Mouse (Mus musculus) WW6 (cell line): Measurements from ENCODE around the gene Shprh.
"Not testable (repeated sequence)": the region's sequence is repeated elsewhere in the genome, so short reads cannot be mapped to it uniquely, and the experiment has no call there.

Source experiments
- DNase-seq: peaks from one replicate; pipeline ENCODE4 v3.0.0-alpha.2; 2013; ENCODE audit warnings: low read depth, low spot score

The Shprh gene

DNA sequence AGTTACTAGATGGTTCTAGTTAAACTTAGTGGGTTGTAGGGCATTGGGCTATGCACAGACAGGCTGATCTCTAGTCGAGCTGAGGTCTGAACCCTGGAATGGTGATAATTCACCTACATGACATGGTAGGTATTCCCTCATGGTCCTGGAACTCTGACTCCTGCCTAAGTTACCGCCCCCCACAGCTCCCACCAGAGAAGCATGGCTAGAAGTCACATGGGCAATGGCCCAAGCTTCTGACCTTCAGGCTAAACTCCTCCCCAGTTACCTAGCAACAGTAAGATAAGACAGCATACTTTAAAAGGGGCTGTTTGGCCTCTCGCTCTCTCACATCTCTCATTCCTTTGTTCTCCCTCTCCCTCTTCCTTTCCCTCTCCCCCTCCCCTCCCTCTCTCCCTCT lies 93.8 kb downstream of the Shprh start:
- not testable (repeated sequence) for DNase-seq

DNA sequence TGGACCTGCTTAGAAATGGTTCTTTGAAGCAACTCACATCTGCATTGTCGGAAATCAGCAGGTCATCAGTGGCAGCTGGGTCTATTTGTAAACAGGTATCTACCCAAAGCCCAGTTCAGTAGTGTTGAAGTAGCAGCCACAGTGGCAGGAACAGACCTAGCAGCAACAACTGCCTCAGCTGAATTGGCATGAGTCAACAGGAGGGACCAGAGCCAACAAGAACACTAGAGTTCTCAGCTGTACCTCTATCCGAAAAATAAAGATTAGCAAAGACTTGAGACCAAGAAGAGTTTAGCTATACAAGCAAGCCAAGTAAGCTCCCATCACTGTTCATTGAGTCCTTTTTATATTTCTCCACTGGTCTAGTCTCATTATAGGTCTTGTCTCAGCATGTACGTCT lies 99.0 kb downstream of the Shprh start:
- DNase-seq: no peak

DNA sequence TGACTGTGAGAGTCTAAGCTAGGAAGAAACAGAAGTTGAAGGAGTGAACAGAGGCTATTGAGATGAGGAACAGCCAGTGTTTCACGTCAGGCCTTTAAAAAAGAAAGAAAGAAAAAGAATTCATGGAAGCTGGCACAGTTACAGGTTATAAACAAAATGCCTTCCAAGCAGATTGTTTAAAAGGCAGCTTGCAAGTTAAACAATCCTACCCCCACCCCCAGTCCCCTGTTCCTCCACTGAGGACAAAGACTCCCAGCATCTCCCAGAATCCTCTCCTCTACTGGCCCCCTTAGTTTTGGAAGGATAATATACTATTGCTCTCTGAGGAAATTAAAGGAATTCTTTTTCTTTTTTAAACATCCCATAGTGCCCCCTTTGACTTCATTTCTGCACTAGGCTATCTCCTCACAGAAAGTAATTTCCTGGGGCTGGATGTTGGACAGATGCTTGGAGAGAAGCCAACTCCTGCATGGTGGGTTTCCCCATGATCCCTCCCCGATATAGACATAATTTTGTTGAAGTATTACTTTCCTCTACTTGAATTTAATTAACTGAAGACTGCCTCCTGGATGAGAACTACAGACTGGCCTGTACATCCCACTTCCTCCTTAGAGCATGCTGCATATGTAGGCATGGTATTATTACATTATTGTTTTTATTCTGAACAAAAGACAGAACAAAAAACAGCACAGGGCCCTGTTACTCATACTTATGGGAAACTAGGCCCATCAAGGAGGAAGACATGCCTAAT lies 101.2 kb downstream of the Shprh start:
- DNase-seq: no peak

DNA sequence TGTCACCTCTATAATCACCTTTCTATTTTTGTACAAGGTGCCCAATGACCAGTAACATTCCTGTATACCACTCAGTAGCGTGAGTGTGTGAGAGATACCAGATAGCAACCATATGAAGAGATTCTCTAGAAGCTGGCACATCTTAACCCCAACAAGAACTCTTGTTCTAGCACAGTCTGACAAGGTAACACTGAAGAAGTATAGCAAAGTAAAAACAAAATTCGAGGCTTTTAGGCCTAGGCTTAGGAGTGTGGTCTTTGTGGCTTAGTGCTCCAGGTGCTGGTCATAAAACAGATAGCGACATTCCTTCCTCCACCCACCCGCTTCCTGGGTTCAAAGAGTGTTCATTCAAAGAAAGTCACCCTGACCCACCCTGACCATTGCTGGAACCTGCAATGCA lies 104.4 kb downstream of the Shprh start:
- not testable (repeated sequence) for DNase-seq

DNA sequence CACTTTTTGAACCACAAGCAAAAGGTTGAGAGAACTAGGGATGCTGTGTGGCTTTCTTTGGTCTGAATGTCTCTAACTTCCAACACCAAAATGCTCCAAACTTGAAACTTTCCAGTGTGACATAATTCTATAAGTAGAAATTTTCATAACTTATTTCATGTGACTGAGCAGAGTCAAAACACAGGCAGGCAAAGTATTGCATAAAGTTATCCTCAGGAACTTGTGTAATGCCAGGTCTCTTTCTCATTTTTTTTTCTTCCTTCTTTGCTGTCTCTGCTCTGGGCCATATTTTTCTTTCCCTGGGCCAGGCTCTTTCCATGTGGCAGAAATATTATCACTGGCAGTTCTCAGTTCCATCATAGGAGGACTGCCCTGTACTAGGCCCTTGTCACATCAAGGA lies 110.9 kb downstream of the Shprh start:
- no peak for DNase-seq

DNA sequence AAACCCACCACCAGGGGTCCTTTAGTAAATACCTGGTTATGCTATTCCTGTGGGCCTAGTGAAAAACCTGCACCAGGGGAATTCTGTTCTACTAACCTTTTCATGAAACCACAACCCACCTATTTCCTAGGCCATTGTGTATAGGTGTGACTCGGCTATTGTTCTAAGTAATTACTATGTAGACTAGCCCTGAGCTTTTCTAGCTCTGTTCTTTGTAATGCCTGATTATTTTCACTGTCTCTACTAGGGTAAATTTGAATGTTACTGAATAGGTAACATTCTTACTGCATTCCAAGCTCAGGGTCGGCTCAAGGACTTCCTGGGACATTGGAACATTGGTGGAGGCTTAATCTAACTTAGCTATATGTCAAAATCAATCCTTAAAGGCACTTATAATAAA lies 113.1 kb downstream of the Shprh start:
- DNase-seq: not testable (repeated sequence)

DNA sequence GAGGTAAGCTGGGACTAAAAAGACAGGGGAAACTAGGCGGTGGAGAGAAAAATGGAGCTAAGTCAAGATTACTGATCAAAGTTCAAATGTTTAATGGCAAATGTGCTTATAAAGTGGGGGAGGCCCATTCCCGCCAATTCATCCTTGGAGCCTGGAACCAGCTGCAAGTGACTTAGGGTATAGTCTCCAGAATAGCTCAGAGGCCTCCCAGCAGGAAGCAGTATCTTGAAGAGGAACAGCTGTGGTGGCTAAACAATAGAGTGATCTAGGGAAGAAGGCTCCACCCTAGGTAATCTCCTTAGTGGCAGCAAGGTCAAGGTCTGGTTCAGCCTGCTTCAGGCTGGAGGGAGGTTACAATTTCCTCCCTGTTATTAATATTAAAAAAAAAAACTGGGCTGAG lies 114.6 kb downstream of the Shprh start:
- DNase-seq: not testable (repeated sequence)
